Mouse (Mus musculus): ENCODE data around the gene Hspa1l. TPM values are rescaled to one million over a fixed set of nuclear protein-coding genes. Genes with fewer than 3 reads are reported as not detected.

Gene Hspa1l
- polyA plus RNA-seq, 1 experiment from 2014 or later = 2.3 TPM

DNA sequence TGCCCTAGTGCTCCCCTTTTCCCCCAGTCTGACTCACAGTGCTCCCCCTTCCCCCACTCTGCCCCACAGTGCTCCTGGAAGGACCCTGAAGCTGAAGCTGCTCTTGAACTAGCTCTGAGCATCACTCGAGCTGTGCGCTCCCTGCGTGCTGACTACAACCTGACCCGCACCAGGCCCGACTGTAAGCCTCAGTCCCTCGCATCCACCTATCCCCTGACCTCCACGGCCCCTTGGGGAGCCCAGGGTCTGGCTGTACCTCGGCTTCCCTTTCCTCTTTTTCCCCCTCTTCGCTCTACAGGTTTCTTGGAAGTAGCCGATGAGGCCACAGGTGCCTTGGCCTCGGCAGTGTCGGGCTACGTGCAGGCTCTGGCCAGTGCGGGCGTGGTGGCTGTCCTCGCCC, 42.8 kb downstream of the Hspa1l start:
- ATAC-seq (ENCODE audit: low FRiP score, low read depth) = no peak
- Histone ChIP-seq H3K4me2 (replicated peaks) (no peak overlapping the region), H3K4me1 (0 out of 2 replicates have a peak, but pooled peaks cover 4% of the 10 kb centered on the region), H3K36me3 (peaks cover 73% of the 10 kb centered on the region), H3K9me3 (no peaks in the 10 kb centered on the region), H3K9ac (0 out of 2 replicates have a peak overlapping the region, but pooled peaks have one; percentile 35), H3K27ac (no peak overlapping the region), H3K27me3 (replicated peaks) (no peaks in the 10 kb centered on the region), H3K4me3 (no peak overlapping the region)
- 94% methylated on average over 16 of the region's 16 CpGs for WGBS

DNA sequence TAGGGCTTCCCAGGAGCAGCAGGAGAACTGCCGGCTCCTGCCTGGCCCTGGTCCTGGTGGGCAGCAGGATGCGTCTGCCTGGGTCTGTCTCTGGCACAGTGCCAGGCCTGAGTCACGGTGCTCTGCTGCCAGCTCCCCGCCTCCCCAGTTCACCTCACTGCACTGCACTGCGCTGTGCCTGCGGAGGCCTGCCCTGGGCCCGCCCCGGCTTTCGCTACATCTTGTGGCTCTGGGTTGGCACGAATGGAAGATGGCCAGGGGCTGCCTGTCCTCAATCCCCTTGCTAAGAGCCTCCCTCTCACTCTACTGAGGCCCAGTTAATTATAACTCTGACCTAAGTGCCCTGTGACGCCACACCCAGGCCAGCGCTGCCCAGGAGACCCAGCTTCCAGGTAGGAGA, 43.9 kb downstream of the Hspa1l start, which contains the start of gene Vwa7:
Gene Vwa7, plus strand, starts transcription at position 204 of the 400 bp plus-strand sequence.
- Histone ChIP-seq H3K36me3 (peaks cover 62% of the 10 kb centered on the region), H3K27me3 (replicated peaks) (no peaks in the 10 kb centered on the region), H3K4me3 (no peak within 1 kb of the TSS), H3K4me2 (replicated peaks) (no peak within 1 kb of the TSS), H3K9ac (0 out of 2 replicates have a peak within 1 kb of the TSS, but pooled peaks have one; percentile 35), H3K4me1 (peaks cover 6% of the 10 kb centered on the region), H3K27ac (no peak within 1 kb of the TSS), H3K9me3 (no peaks in the 10 kb centered on the region)
- ATAC-seq (ENCODE audit: low FRiP score, low read depth) = peak; percentile 62
- WGBS = 75% methylated on average over 12 of the region's 12 CpGs

DNA sequence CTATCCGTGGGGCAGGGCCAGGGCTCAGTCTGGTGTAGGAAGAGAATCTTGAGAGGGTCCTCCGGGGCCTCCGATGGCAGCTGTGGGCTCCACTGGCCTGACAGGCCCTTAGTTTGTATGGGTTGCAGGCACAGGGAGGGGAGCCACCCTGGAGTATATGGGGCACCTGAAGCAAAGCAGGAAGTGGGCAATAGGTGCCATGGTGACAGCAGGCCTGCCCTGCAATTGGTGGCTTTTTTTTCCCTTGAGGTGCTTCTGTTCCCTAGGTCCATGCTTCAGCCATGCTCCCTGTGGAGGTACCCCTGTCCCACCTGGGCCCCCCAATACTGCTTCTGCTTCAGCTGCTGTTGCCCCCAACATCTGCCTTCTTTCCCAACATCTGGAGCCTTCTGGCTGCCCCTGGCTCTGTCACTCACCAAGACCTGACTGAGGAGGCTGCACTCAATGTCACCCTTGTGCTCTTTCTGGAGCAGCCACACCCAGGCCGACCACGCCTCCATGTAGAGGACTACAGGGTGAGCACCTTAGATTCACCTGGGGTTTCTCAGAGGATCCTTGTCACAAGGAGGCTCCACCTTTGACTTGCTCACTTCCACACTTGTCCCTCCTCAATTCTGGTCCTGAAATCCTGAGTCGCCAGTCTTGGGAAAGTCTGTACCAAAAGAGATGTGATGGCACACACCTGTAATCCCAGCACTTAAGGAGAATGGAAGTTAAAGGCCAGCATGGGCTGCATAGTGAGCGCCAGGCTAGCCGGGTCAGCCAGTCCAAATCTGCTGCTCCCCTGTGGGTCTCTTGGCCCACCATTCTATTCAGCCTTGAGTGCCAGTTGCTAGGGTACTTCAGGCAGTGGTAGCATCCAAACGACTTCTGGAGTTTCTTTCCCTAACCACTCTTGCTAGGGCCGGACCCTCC, 44.5 kb downstream of the Hspa1l start:
- WGBS = 84% methylated on average over 10 of the region's 10 CpGs
- Histone ChIP-seq H3K9me3 (no peaks in the 10 kb centered on the region), H3K27ac (no peak overlapping the region), H3K36me3 (peaks cover 56% of the 10 kb centered on the region), H3K4me3 (no peak overlapping the region), H3K4me1 (peaks cover 8% of the 10 kb centered on the region), H3K9ac (no peak overlapping the region), H3K27me3 (replicated peaks) (no peaks in the 10 kb centered on the region), H3K4me2 (replicated peaks) (no peak overlapping the region)
- no peak for ATAC-seq (ENCODE audit: low FRiP score, low read depth)

DNA sequence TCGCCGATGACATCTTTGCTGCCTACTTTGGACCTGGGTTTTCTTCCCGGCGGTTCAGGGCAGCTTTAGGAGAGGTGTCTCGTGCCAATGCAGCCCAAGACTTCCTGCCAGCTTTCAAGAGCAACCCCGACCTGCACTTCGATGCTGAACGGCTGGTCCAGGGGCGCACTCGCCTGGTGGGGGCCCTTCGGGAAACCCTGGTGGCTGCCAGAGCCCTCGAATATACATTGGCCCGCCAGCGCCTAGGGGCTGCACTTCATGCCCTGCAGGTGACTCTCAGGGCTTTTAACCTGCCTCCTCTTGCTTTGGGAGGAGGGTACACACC, 45.2 kb downstream of the Hspa1l start:
- no peak for ATAC-seq (ENCODE audit: low FRiP score, low read depth)
- Histone ChIP-seq H3K4me1 (peaks cover 8% of the 10 kb centered on the region), H3K4me2 (replicated peaks) (no peak overlapping the region), H3K9ac (no peak overlapping the region), H3K27me3 (replicated peaks) (no peaks in the 10 kb centered on the region), H3K27ac (no peak overlapping the region), H3K36me3 (peaks cover 50% of the 10 kb centered on the region), H3K4me3 (no peak overlapping the region), H3K9me3 (no peaks in the 10 kb centered on the region)
- 70% methylated on average over 14 of the region's 14 CpGs for WGBS

DNA sequence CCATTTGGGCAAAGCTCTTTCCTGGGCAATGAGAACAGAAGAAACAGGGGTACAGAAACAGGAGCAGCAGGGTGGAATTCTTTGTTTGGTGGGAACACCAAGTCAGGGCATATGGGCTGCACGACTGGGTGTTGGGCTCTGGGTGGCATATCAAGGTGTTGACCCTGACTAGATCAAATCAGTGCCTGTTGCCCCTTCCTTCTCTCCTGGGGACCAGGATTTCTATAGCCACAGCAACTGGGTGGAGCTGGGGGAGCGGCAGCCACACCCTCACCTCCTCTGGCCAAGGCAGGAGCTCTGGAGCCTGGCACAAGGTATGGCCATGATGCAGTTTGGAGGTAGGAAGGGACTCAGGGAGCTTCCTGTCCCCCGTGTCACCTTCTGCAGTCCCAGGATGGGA, 45.7 kb downstream of the Hspa1l start:
- Histone ChIP-seq H3K27me3 (replicated peaks) (no peaks in the 10 kb centered on the region), H3K36me3 (peaks cover 45% of the 10 kb centered on the region), H3K9ac (no peak overlapping the region), H3K9me3 (no peaks in the 10 kb centered on the region), H3K4me1 (peaks cover 8% of the 10 kb centered on the region), H3K27ac (no peak overlapping the region), H3K4me2 (replicated peaks) (no peak overlapping the region), H3K4me3 (no peak overlapping the region)
- 84% methylated on average over 3 of the region's 3 CpGs for WGBS
- ATAC-seq (ENCODE audit: low FRiP score, low read depth) = no peak

DNA sequence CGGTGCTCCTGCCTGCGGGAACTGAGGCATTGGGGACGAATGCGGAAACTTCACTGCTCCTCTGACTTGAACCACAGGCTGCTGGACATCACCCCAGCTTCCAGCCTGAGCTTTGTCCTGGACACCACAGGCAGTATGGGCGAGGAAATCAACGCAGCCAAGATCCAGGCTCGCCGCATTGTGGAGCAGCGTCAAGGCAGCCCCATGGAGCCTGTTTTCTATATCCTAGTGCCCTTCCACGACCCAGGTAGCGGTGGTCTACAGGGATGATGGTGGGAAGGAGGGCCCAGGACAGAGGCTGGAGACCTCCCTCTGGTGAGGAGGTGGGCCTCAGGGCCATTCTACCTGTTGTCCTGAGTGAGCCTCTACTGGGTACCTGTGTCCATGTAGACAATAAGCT, 47.4 kb downstream of the Hspa1l start:
- no peak overlapping the region for H3K4me2 ChIP-seq (replicated peaks)
- H3K9ac ChIP-seq = no peak overlapping the region
- H3K4me1 ChIP-seq = peaks cover 8% of the 10 kb centered on the region
- no peak for ATAC-seq (ENCODE audit: low FRiP score, low read depth)
- H3K27ac ChIP-seq = no peak overlapping the region
- H3K9me3 ChIP-seq = no peaks in the 10 kb centered on the region
- 78% methylated on average over 11 of the region's 11 CpGs for WGBS
- H3K27me3 ChIP-seq (replicated peaks) = no peaks in the 10 kb centered on the region
- no peak overlapping the region for H3K4me3 ChIP-seq
- peaks cover 27% of the 10 kb centered on the region for H3K36me3 ChIP-seq

DNA sequence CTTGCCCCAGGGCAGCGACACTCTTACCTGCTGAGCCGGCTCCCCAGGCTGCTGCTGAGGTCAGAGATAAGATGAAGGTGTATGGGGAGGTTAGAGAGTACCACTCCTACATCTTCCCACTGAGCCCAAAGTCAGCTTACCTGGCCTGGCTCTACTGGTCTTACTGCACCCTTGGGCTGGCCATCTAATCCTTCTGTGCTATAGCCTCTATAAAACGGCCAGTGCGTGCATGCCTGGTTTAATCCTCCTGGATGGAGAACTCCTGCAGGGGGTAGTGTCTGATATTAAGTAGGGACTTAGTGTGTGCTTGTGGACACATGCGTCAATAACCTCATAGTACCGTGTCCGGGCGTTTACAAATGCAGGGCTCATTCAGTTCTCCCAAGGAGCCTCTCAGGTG, 48.0 kb downstream of the Hspa1l start:
- peaks cover 8% of the 10 kb centered on the region for H3K4me1 ChIP-seq
- H3K4me2 ChIP-seq (replicated peaks) = no peak overlapping the region
- H3K27me3 ChIP-seq (replicated peaks) = no peaks in the 10 kb centered on the region
- no peaks in the 10 kb centered on the region for H3K9me3 ChIP-seq
- H3K9ac ChIP-seq = no peak overlapping the region
- ATAC-seq (ENCODE audit: low FRiP score, low read depth) = no peak
- no peak overlapping the region for H3K27ac ChIP-seq
- H3K4me3 ChIP-seq = no peak overlapping the region
- H3K36me3 ChIP-seq = peaks cover 21% of the 10 kb centered on the region
- WGBS = 89% methylated on average over 8 of the region's 8 CpGs

DNA sequence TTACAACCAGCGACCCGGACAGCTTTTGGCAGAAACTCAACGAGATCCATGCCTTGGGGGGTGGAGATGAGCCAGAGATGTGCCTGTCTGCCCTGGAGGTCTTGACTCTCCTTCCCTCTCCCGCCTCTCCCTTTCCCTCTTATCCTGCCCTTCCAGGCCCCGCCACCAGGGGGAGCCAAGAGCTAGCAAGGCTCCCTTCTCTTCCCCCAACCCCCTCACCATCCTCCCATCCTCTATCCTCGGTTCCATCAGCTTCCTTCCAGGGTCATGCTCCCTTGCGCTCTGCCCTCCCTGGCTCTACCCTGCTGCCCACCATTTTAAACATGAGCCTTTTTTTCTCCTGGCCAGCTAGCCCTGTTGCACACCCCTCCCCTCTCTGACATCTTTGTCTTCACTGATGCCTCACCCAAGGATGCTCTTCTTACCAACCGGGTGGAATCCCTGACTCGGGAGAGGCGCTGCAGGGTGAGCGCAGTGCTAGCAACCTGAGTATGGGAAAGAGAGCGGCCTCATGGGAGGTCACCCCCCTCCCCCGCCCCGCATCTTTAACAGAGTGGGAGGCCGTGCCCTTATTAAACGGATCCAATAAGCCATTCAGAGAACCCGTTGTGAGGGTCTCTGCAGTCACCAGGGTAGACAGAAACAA, 48.8 kb downstream of the Hspa1l start:
- peaks cover 13% of the 10 kb centered on the region for H3K36me3 ChIP-seq
- no peak overlapping the region for H3K4me3 ChIP-seq
- no peaks in the 10 kb centered on the region for H3K9me3 ChIP-seq
- 0 out of 2 replicates have a peak overlapping the region, but pooled peaks have one; percentile 8 for H3K9ac ChIP-seq
- H3K4me2 ChIP-seq (replicated peaks) = peak overlapping the region; percentile 32
- ATAC-seq (ENCODE audit: low FRiP score, low read depth) = no peak
- WGBS = 12% methylated on average over 17 of the region's 17 CpGs
- no peak overlapping the region for H3K27ac ChIP-seq
- H3K27me3 ChIP-seq (replicated peaks) = no peaks in the 10 kb centered on the region
- peaks cover 10% of the 10 kb centered on the region for H3K4me1 ChIP-seq

DNA sequence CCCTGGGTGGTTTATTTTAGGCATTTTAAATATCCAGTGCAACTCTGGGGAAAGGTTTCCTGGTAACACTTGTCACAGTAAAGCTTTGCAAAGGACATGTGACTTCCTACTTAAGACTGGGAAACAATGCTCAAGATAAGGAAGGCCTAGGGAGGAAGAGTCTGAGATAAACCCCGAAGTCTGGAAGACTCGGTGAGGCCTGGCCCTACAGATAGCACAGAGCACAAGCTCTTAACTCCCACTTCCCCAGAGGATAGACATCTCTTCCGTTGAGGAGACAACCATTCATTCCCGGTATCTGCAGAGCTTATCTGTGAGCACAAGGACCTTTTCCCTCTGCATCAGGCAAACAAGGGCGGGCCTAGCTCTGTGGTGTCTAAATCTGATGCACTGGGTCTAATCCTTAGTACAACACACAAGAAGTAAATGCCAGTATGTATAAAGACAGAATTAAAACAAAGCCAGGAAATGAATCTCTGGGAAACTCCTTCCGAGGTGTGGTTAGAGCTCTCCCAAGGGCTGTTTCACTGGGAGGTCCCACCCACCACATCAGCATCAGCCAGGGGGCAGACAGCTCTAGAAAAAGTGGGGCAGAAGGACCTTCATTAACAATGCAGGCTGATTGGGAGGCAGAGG, 49.5 kb downstream of the Hspa1l start:
- H3K36me3 ChIP-seq = peaks cover 7% of the 10 kb centered on the region; the same call in 1 of the 2 replicates
- H3K4me3 ChIP-seq = no peak overlapping the region
- no peak overlapping the region for H3K27ac ChIP-seq
- H3K4me1 ChIP-seq = peaks cover 10% of the 10 kb centered on the region
- H3K9ac ChIP-seq = no peak overlapping the region
- H3K9me3 ChIP-seq = no peaks in the 10 kb centered on the region
- ATAC-seq (ENCODE audit: low FRiP score, low read depth) = no peak
- no peak overlapping the region for H3K4me2 ChIP-seq (replicated peaks)
- H3K27me3 ChIP-seq (replicated peaks) = no peaks in the 10 kb centered on the region
- 71% methylated on average over 6 of the region's 6 CpGs for WGBS

DNA sequence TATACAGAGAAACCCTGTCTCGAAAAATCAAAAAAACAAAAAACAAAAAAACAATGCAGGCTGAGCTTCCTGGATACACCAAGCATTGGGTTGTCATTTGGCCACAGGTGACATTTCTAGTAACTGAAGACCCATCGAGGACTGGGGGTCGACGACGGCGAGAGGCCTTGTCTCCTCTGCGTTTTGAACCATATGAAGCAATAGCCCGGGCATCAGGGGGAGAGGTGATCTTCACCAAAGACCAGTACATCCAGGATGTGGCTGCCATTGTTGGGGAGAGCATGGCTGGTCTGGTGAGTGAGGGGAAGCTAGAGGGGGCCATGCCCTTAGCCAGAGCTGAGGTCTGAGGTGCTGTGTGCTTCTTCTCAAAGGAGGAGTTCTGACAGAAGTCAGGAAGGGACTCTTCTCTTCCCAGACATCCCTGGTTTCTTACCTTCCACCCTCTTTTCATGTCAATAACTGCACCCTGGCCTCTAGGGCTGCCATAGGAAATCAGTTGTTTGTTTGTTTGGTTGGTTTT, 50.1 kb downstream of the Hspa1l start:
- ATAC-seq (ENCODE audit: low FRiP score, low read depth) = no peak
- H3K4me1 ChIP-seq = peaks cover 14% of the 10 kb centered on the region
- H3K27ac ChIP-seq = no peak overlapping the region
- no peaks in the 10 kb centered on the region for H3K27me3 ChIP-seq (replicated peaks)
- H3K9me3 ChIP-seq = no peaks in the 10 kb centered on the region
- no peak overlapping the region for H3K9ac ChIP-seq
- no peak overlapping the region for H3K4me3 ChIP-seq
- 93% methylated on average over 8 of the region's 8 CpGs for WGBS
- H3K4me2 ChIP-seq (replicated peaks) = no peak overlapping the region
- peaks cover 2% of the 10 kb centered on the region; the same call in 1 of the 2 replicates for H3K36me3 ChIP-seq

DNA sequence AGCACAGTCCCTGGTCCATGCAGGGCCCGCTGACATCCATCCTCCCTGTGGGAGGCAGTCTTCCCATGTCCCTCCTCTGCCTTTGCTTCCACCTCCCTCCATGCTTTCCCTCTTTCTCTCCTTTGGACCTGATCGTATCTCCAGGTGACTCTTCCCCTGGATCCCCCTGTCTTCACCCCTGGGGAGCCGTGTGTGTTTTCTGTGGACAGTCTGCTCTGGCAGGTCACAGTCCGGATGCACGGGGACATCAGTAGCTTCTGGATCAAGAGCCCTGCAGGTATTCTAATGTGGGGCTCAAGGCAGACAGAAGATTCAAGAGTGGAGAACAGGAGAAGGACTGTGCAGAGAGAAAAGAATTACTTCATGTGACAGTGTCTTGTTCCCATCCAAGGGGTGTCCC, 50.7 kb downstream of the Hspa1l start:
- Histone ChIP-seq H3K4me1 (peaks cover 14% of the 10 kb centered on the region), H3K4me3 (no peak overlapping the region)
- 87% methylated on average over 5 of the region's 5 CpGs for WGBS

DNA sequence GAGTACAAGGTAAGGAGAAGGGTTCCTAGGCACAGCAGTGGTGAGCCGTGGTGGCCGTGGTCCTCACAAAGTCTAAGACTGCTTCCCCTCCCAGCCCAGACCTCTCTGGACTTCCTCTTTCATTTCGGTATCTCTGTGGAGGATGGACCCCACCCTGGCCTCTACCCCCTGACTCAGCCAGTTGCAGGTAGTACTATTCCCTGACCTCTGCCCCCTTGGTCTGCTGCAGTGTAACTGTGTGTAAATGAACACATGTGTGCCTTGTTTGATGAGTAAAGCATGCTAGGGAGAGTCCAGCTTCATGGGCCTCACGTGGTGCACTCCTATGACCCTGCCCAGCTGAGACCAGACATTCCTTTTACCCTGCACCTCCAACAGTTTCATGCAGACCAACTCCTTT, 51.3 kb downstream of the Hspa1l start:
- Histone ChIP-seq H3K9me3 (no peaks in the 10 kb centered on the region), H3K9ac (no peak overlapping the region), H3K4me2 (replicated peaks) (no peak overlapping the region), H3K27me3 (replicated peaks) (no peaks in the 10 kb centered on the region), H3K27ac (no peak overlapping the region), H3K4me3 (no peak overlapping the region), H3K36me3 (no peaks in the 10 kb centered on the region), H3K4me1 (peaks cover 14% of the 10 kb centered on the region)
- ATAC-seq (ENCODE audit: low FRiP score, low read depth) = no peak
- WGBS = 82% methylated on average over 4 of the region's 4 CpGs

More for the DNA sequence above, 50.7 kb downstream of the Hspa1l start:
- Histone ChIP-seq H3K9ac (no peak overlapping the region), H3K27me3 (replicated peaks) (no peaks in the 10 kb centered on the region), H3K4me2 (replicated peaks) (no peak overlapping the region), H3K36me3 (no peaks in the 10 kb centered on the region; the same call in 1 of the 2 replicates), H3K27ac (no peak overlapping the region), H3K9me3 (no peaks in the 10 kb centered on the region)
- no peak for ATAC-seq (ENCODE audit: low FRiP score, low read depth)
